Mouse (Mus musculus) liver, postnatal 0 days (tissue): ENCODE results near the gene Fgfr1op2. TPM values are rescaled to one million over a fixed set of nuclear protein-coding genes. Genes with fewer than 3 reads are reported as not detected.

Experiments
- ATAC-seq: fragments of 200-750 bp; cut with Nextera tagmentation; 2 replicates; pipeline ENCODE4 v1.8.0; 2017; ENCODE audit warnings: mild to moderate bottlenecking, moderate library complexity
- DNase-seq: peaks from one replicate; pipeline ENCODE4 v3.0.0-alpha.2; 2016
- H3K27ac ChIP-seq: fragments of 300-500 bp; sonication (generic); 2 replicates; pipeline ENCODE4 v1.5.1; 2014; ENCODE audit warnings: antibody characterized with exemption, moderate library complexity, mild to moderate bottlenecking, low read depth
- H3K27me3 ChIP-seq: fragments of 300-500 bp; sonication (generic); 2 replicates; pipeline ENCODE4 v1.6.1; 2014; ENCODE audit warnings: low read length, control low read depth, mixed read lengths; ENCODE audit not compliant: insufficient read depth
- H3K36me3 ChIP-seq: fragments of 300-500 bp; sonication (generic); replicated peaks from 2 replicates; pipeline ENCODE4 v1.6.1; 2014; ENCODE audit warnings: mild to moderate bottlenecking, control low read depth, low read length, moderate library complexity, mixed read lengths; ENCODE audit not compliant: insufficient read depth
- H3K4me1 ChIP-seq: fragments of 300-500 bp; sonication (generic); 2 replicates; pipeline ENCODE4 v1.6.1; 2014; ENCODE audit warnings: antibody characterized with exemption, mild to moderate bottlenecking, control low read depth; ENCODE audit not compliant: insufficient read depth
- H3K4me2 ChIP-seq: fragments of 300-500 bp; sonication (generic); 2 replicates; pipeline ENCODE4 v1.6.1; 2014; ENCODE audit warnings: low read depth, mild to moderate bottlenecking, low read length, moderate library complexity, mixed read lengths
- H3K4me3 ChIP-seq: fragments of 300-500 bp; sonication (generic); 2 replicates; pipeline ENCODE4 v1.5.1; 2014; ENCODE audit warnings: low read depth, low read length
- H3K9ac ChIP-seq: fragments of 300-500 bp; sonication (generic); replicated peaks from 2 replicates; pipeline ENCODE4 v1.6.1; 2014; ENCODE audit warnings: mild to moderate bottlenecking, moderate library complexity
- H3K9me3 ChIP-seq: fragments of 300-500 bp; sonication (generic); 2 replicates; pipeline ENCODE4 v1.6.1; 2016; ENCODE audit warnings: mild to moderate bottlenecking, control low read depth, low read length, mixed read lengths
- CTCF ChIP-seq: sonication (generic); IDR thresholded peaks from 2 replicates; pipeline ENCODE4 v1.5.1; 2016; ENCODE audit warnings: antibody characterized with exemption, low read depth
- EP300 ChIP-seq: IDR thresholded peaks from 2 replicates; pipeline ENCODE4 v1.6.1; 2016; ENCODE audit warnings: antibody characterized with exemption, low read depth, mild to moderate bottlenecking
- WGBS: fragments of 180-500 bp; shearing (Covaris S2); extraction: QIAGEN DNeasy Blood & Tissue Kit; methylation state at CpG from one replicate; pipeline ENCODE4 v1.1.7; 2014; ENCODE audit not compliant: insufficient replicate concordance; 5-methylcytosine and 5-hydroxymethylcytosine counted together
- polyA plus RNA-seq: library from polyadenylated mRNA; unstranded; fragments of >200 nt; fragmentation: Nextera tagmentation; extraction: Ambion mirVana; gene quantifications from 2 replicates; pipeline ENCODE4 v1.2.1, GENCODE M21; 2015

Fgfr1op2 gene
- polyA plus RNA-seq, 1 experiment from 2014 or later, result 71.6 TPM

DNA sequence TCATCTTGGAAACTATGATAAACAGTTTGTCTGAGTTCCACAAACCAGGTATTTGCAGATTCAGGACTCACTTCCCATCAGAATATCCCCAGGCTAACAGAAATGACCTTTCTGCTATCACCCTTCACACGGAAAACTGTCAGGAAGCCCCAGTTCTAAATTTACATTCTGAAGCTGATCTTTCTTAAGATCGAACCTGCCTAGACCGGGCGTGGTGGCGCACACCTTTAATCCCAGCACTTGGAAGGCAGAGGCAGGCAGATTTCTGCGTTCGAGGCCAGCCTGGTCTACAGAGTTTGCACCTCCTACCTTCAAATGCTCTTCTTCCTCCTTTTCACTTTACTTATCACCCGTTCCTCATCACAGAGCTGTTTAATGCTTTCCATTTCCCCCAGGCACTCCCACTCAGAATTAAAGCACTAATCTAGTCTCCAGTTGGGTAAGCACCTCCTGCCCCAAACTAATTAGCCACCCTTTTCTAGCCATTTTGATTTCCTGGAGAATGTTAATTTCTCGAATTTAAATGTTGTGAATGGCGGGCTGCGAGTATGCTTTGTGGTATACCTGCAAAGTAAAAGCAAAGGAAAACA, 64.7 kb downstream of the Fgfr1op2 start:
- H3K4me3 ChIP-seq, result peak overlapping the region; percentile 90
- H3K27me3 ChIP-seq, result no peaks in the 10 kb centered on the region
- peaks cover 28% of the 10 kb centered on the region for H3K4me1 ChIP-seq
- peak overlapping the region; percentile 94 for H3K27ac ChIP-seq
- no peaks in the 10 kb centered on the region for H3K36me3 ChIP-seq
- ATAC-seq (no peak), DNase-seq (no peak)
- 51% methylated on average over 11 of the region's 11 CpGs for WGBS
- TF ChIP-seq CTCF (no peak), EP300 (no peak)
- H3K9ac ChIP-seq, result peak overlapping the region; percentile 50
- H3K4me2 ChIP-seq, result peak overlapping the region; percentile 98
- H3K9me3 ChIP-seq, result no peaks in the 10 kb centered on the region

DNA sequence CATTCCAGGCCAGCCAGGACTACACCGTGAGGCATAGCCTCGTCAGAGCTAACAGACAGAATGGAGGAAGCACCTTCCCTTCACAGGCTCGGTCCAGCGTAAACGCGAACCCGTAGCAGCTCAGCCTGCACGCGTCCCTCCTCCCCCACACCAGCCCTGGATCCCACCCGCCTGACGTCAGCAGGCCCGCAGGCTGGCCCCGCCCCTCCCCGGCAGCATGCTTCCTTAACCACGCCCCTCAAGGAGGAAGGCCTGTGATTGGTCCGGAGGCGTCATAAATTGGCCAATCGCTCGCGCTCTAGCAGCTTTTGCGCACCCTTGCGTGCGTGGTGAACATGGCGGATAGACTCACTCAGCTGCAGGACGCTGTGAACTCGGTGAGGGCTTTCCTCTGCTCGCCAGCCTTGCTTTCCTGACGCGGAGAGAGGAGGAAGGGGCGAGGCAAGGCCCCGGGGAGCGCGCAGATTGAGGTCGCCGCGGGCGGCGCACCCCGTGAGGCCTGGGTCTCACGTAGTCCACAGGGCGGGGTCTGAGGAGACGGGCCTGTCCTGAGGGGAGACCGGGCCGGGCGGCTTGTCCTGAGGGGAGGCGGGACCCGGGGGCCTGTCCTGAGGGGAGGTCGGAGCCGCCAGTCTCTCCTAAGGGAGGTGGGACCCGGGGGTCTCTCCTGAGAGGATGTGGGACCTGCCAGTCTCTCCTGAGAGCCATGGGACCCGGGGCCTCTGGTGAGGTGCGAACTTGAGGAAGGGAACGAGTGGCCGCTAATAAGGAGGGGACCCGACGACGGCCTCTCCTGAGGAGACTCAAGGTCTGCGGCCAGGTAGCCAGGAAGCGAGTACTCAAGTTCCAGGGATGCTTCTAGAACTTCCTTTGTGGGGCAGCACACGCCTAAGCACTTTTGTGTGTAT, 65.5 kb downstream of the Fgfr1op2 start, which contains the start of the genes Med21 and Tm7sf3:
Gene Med21, plus strand, starts transcription at position 272 of the 908 bp plus-strand sequence.
Gene Tm7sf3, minus strand, starts transcription at position 549 of the 908 bp plus-strand sequence.
- WGBS, result under 1% methylated on average over 56 of the region's 60 CpGs
- H3K9me3 ChIP-seq, result no peaks in the 10 kb centered on the region
- H3K36me3 ChIP-seq, result no peaks in the 10 kb centered on the region
- peak; percentile 98 for DNase-seq
- H3K27ac ChIP-seq, result peak within 1 kb of the TSS; percentile 94
- peak within 1 kb of the TSS; percentile 98 for H3K4me2 ChIP-seq
- peak within 1 kb of the TSS; percentile 96 for H3K9ac ChIP-seq
- H3K4me1 ChIP-seq, result peaks cover 28% of the 10 kb centered on the region
- no peaks in the 10 kb centered on the region for H3K27me3 ChIP-seq
- TF ChIP-seq EP300 (no peak), CTCF (peak; percentile 60)
- H3K4me3 ChIP-seq, result peak within 1 kb of the TSS; percentile 90
- ATAC-seq, result peak; percentile 95

DNA sequence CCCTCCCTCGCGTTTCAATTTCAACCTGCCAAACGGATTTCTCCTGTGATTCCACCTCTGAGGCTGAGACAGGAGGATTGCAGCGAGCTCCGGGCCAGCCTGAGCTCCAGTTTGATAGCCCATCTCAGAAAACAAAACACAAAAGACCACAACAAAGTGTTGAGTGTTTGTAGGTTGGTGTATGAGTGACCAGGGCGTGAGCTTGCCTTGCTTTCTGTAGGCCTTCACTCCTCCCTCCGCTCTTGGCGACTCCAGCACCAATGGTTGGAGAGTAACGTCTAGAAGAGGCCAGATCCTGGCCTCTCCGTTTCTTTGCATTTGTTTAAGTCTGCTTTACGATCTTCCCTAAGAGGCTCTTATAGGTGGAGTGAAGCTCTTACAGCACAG, 66.2 kb downstream of the Fgfr1op2 start:
- no peak for TF ChIP-seq CTCF
- no peak for TF ChIP-seq EP300
- peak overlapping the region; percentile 98 for H3K4me2 ChIP-seq
- H3K4me1 ChIP-seq, result peaks cover 28% of the 10 kb centered on the region
- ATAC-seq (no peak), DNase-seq (no peak)
- H3K36me3 ChIP-seq, result 0 out of 2 replicates have a peak, but pooled peaks cover 2% of the 10 kb centered on the region
- H3K9ac ChIP-seq, result peak overlapping the region; percentile 96
- no peaks in the 10 kb centered on the region for H3K27me3 ChIP-seq
- peak overlapping the region; percentile 94 for H3K27ac ChIP-seq
- 17% methylated on average over 11 of the region's 11 CpGs for WGBS
- no peaks in the 10 kb centered on the region for H3K9me3 ChIP-seq
- H3K4me3 ChIP-seq, result peak overlapping the region; percentile 90

Other genes with a start within 250 kb of the Fgfr1op2 start
- 13.8 and 15.2 TPM in 2 replicates for gene Itpr2, start 75.0 kb upstream of the Fgfr1op2 start, polyA plus RNA-seq
- 14.5 and 17.6 TPM in 2 replicates for gene Ints13, start 632 bp downstream of the Fgfr1op2 start, polyA plus RNA-seq
- gene Med21, start 65.3 kb downstream of the Fgfr1op2 start, polyA plus RNA-seq, result 52.2 and 53.8 TPM in 2 replicates
- 19.7 and 21.2 TPM in 2 replicates for gene Tm7sf3, start 65.6 kb downstream of the Fgfr1op2 start, polyA plus RNA-seq
- 4.0 and 4.5 TPM in 2 replicates for gene Stk38l, start 147.8 kb downstream of the Fgfr1op2 start, polyA plus RNA-seq
- gene Arntl2, start 218.9 kb downstream of the Fgfr1op2 start, polyA plus RNA-seq, result 0.17 and 0.72 TPM in 2 replicates